Mouse (Mus musculus): ENCODE results near the gene Ccin.

Gene Ccin

GRCm38 (mm10) chr4:43974914-43975616 lies 8.2 kb upstream of the Ccin start:
- no peak for DNase-seq

GRCm38 (mm10) chr4:43976223-43976740 lies 7.0 kb upstream of the Ccin start:
- no peak for DNase-seq

GRCm38 (mm10) chr4:43978521-43979443 lies 4.5 kb upstream of the Ccin start:
- DNase-seq, result peak; percentile 60 to 68

- DNase-seq, result peak; percentile 61 to 62
Measured at GRCm38 (mm10) chr4:43979746-43980145, 3.5 kb upstream of the Ccin start.

GRCm38 (mm10) chr4:43980236-43980635 lies 3.0 kb upstream of the Ccin start:
- DNase-seq, result no peak

GRCm38 (mm10) chr4:43980846-43981245 lies 2.4 kb upstream of the Ccin start:
- DNase-seq, result no peak

- peak in 1 of 2 experiments; percentile 0 for DNase-seq
Measured at GRCm38 (mm10) chr4:43981251-43981650, 2.0 kb upstream of the Ccin start.

GRCm38 (mm10) chr4:43982053-43982732 lies 1.1 kb upstream of the Ccin start:
- peak; percentile 93 to 96 for DNase-seq

- no peak for DNase-seq
Measured at GRCm38 (mm10) chr4:43983756-43984155, 473 bp downstream of the Ccin start.

- DNase-seq, result no peak
Measured at GRCm38 (mm10) chr4:43984326-43984725, 1.0 kb downstream of the Ccin start.

GRCm38 (mm10) chr4:43988976-43989375 lies 5.7 kb downstream of the Ccin start:
- DNase-seq, result peak in 1 of 2 experiments; percentile 20

- DNase-seq, result peak in 1 of 2 experiments; percentile 21
Measured at GRCm38 (mm10) chr4:43993072-43993471, 9.8 kb downstream of the Ccin start.

GRCm38 (mm10) chr4:43994342-43994741 lies 11.1 kb downstream of the Ccin start:
- DNase-seq, result no peak

- no peak for DNase-seq
Measured at GRCm38 (mm10) chr4:44003622-44004021, 20.3 kb downstream of the Ccin start.

- no peak for DNase-seq
Measured at GRCm38 (mm10) chr4:44004126-44004525, 20.8 kb downstream of the Ccin start, which contains the start of gene Clta. Gene Clta (plus strand): TSS chr4:44004452.

GRCm38 (mm10) chr4:44004623-44005409 lies 21.5 kb downstream of the Ccin start:
- no peak for DNase-seq

GRCm38 (mm10) chr4:44010176-44010575 lies 26.9 kb downstream of the Ccin start:
- no peak for DNase-seq

- no peak for DNase-seq
Measured at GRCm38 (mm10) chr4:44010893-44011292, 27.6 kb downstream of the Ccin start.

- DNase-seq, result no peak
Measured at GRCm38 (mm10) chr4:44011799-44012198, 28.5 kb downstream of the Ccin start.

GRCm38 (mm10) chr4:44012376-44013367 lies 29.4 kb downstream of the Ccin start:
- peak; percentile 94 to 98 for DNase-seq
